17 mouse cellular contexts compared by ENCODE assay signal in genomic region chr2:60117867-60118266, GRCm38 (mm10).
DNase-seq lines count a peak whose midpoint lies in the region; ATAC-seq and TF ChIP-seq lines count a peak whose summit lies in the region.
"Had no signal": no experiment of that assay in that cellular context is flagged by ENCODE, and none has a peak within 500 bp of the region (broad histone marks: within the 10 kb centered on the region; RNA-seq: fewer than 3 reads in every experiment).

No protein-coding gene starts in this region.

- H3K27ac ChIP-seq in forebrain, embryonic 12.5 days, result 0 out of 2 replicates have a peak overlapping the region, but pooled peaks have one; percentile 25
- no peak overlapping the region for H3K27ac ChIP-seq in forebrain, embryonic 15.5 days (replicated peaks)
- H3K27ac ChIP-seq in heart, embryonic 14.5 days (replicated peaks in 1 of 2; ENCODE audit: control insufficient read depth in 1 of 2, insufficient read depth in 1 of 2, low read depth in 2 of 2, low read length in 2 of 2), result no peak overlapping the region
- H3K27ac ChIP-seq in midbrain, embryonic 12.5 days (replicated peaks), result 0 out of 2 replicates have a peak overlapping the region, but pooled peaks have one; percentile 17
- no peak overlapping the region for H3K27ac ChIP-seq in midbrain, postnatal 0 days (ENCODE audit: low read depth, low read length)
- H3K27ac ChIP-seq in hindbrain, postnatal 0 days, result no peak overlapping the region
- H3K27ac ChIP-seq: intestine, embryonic 15.5 days; neural tube, embryonic 12.5 days had no signal

- ATAC-seq in forebrain, embryonic 12.5 days (ENCODE audit: low FRiP score), result no peak
- no peak for ATAC-seq in forebrain, embryonic 15.5 days (replicated peaks)
- ATAC-seq in heart, embryonic 14.5 days (ENCODE audit: insufficient number of reproducible peaks, insufficient read depth, low FRiP score, low read depth), result no peak
- ATAC-seq in midbrain, embryonic 12.5 days (ENCODE audit: low FRiP score, low read depth), result no peak
- ATAC-seq in midbrain, postnatal 0 days (ENCODE audit: low FRiP score), result no peak
- ATAC-seq in hindbrain, postnatal 0 days, result 0 out of 2 replicates have a peak, but pooled peaks have one; percentile 31
- ATAC-seq in monocyte, adult 5-6 weeks (replicated peaks; ENCODE audit: insufficient number of reproducible peaks, low FRiP score, low TSS enrichment, poor library complexity, severe bottlenecking), result no peak
- ATAC-seq: forebrain, embryonic 13.5 days; intestine, embryonic 15.5 days had no signal

- H3K4me2 ChIP-seq in forebrain, embryonic 12.5 days, result no peak overlapping the region
- H3K4me2 ChIP-seq in forebrain, embryonic 15.5 days (replicated peaks), result no peak overlapping the region
- H3K4me2 ChIP-seq in heart, embryonic 14.5 days (ENCODE audit: low read length), result peak overlapping the region; percentile 26; the same call in 1 of the 2 replicates
- H3K4me2 ChIP-seq in midbrain, embryonic 12.5 days (replicated peaks), result no peak overlapping the region
- no peak overlapping the region for H3K4me2 ChIP-seq in midbrain, postnatal 0 days (ENCODE audit: low read depth, low read length, poor library complexity, severe bottlenecking)
- no peak overlapping the region for H3K4me2 ChIP-seq in hindbrain, postnatal 0 days (ENCODE audit: low read depth, low read length)
- H3K4me2 ChIP-seq: intestine, embryonic 15.5 days had no signal

- no peak for DNase-seq in heart, postnatal 25 days (ENCODE audit: low spot score)
- no peak for DNase-seq in midbrain, postnatal 0 days (ENCODE audit: low spot score)
- no peak for DNase-seq in hindbrain, postnatal 0 days (ENCODE audit: low spot score)
- DNase-seq: cerebellum, adult 11-12 months; gastrocnemius, postnatal 10 days; liver; lung, adult 18-20 months; lung, postnatal 36 days; thymus, adult 18-20 months had no signal

- H3K27me3 ChIP-seq in forebrain, embryonic 12.5 days, result no peaks in the 10 kb centered on the region
- no peaks in the 10 kb centered on the region for H3K27me3 ChIP-seq in forebrain, embryonic 15.5 days
- H3K27me3 ChIP-seq in heart, embryonic 14.5 days (ENCODE audit: control insufficient read depth, insufficient read depth, low read length), result no peaks in the 10 kb centered on the region
- H3K27me3 ChIP-seq in midbrain, embryonic 12.5 days, result no peaks in the 10 kb centered on the region
- H3K27me3 ChIP-seq in midbrain, postnatal 0 days (ENCODE audit: insufficient read depth, low read length), result no peaks in the 10 kb centered on the region
- H3K27me3 ChIP-seq in hindbrain, postnatal 0 days (ENCODE audit: insufficient read depth, low read length), result no peaks in the 10 kb centered on the region
- H3K27me3 ChIP-seq: forebrain, embryonic 13.5 days; intestine, embryonic 15.5 days; neural tube, embryonic 12.5 days had no signal

- no peak overlapping the region for H3K9ac ChIP-seq in forebrain, embryonic 12.5 days
- no peak overlapping the region for H3K9ac ChIP-seq in forebrain, embryonic 15.5 days (replicated peaks)
- no peak overlapping the region for H3K9ac ChIP-seq in heart, embryonic 14.5 days (ENCODE audit: low read length)
- no peak overlapping the region for H3K9ac ChIP-seq in midbrain, embryonic 12.5 days (replicated peaks)
- H3K9ac ChIP-seq in midbrain, postnatal 0 days (replicated peaks; ENCODE audit: low read length, poor library complexity, severe bottlenecking), result no peak overlapping the region
- H3K9ac ChIP-seq in hindbrain, postnatal 0 days (replicated peaks; ENCODE audit: low read length), result no peak overlapping the region
- H3K9ac ChIP-seq: forebrain, embryonic 13.5 days; intestine, embryonic 15.5 days; neural tube, embryonic 12.5 days had no signal

- intact Hi-C loops in heart, postnatal 25 days (cut with DNase I), result no loop called here

- peaks cover 63% of the 10 kb centered on the region for H3K4me1 ChIP-seq in forebrain, embryonic 12.5 days
- peaks cover 58% of the 10 kb centered on the region for H3K4me1 ChIP-seq in forebrain, embryonic 15.5 days
- peaks cover 8 to 46% of the 10 kb centered on the region in 2 experiments; a peak in 3 of 4 replicates for H3K4me1 ChIP-seq in heart, embryonic 14.5 days (ENCODE audit: control insufficient read depth in 2 of 2, insufficient read depth in 2 of 2, low read length in 2 of 2)
- peaks cover 58% of the 10 kb centered on the region for H3K4me1 ChIP-seq in midbrain, embryonic 12.5 days
- H3K4me1 ChIP-seq in midbrain, postnatal 0 days (ENCODE audit: insufficient read depth, low read length), result peaks cover 8% of the 10 kb centered on the region; the same call in 1 of the 2 replicates
- peaks cover 14% of the 10 kb centered on the region; the same call in 1 of the 2 replicates for H3K4me1 ChIP-seq in hindbrain, postnatal 0 days (ENCODE audit: insufficient read depth, low read length)

- WGBS in forebrain, embryonic 12.5 days, result 71% methylated on average over 9 of the region's 9 CpGs
- 56% methylated on average over 9 of the region's 9 CpGs for WGBS in forebrain, embryonic 15.5 days
- 51% methylated on average over 9 of the region's 9 CpGs for WGBS in heart, embryonic 14.5 days
- 70% methylated on average over 9 of the region's 9 CpGs for WGBS in midbrain, embryonic 12.5 days
- WGBS in midbrain, postnatal 0 days, result 68% methylated on average over 9 of the region's 9 CpGs
- WGBS in hindbrain, postnatal 0 days, result 63% methylated on average over 9 of the region's 9 CpGs

- H3K36me3 ChIP-seq in forebrain, embryonic 12.5 days (replicated peaks), result 0 out of 2 replicates have a peak, but pooled peaks cover 4% of the 10 kb centered on the region
- H3K36me3 ChIP-seq in forebrain, embryonic 15.5 days, result no peaks in the 10 kb centered on the region
- H3K36me3 ChIP-seq in heart, embryonic 14.5 days (ENCODE audit: control insufficient read depth, insufficient read depth, low read length), result no peaks in the 10 kb centered on the region
- no peaks in the 10 kb centered on the region for H3K36me3 ChIP-seq in midbrain, embryonic 12.5 days
- H3K36me3 ChIP-seq in midbrain, postnatal 0 days (ENCODE audit: insufficient read depth, low read length), result no peaks in the 10 kb centered on the region
- H3K36me3 ChIP-seq in hindbrain, postnatal 0 days (ENCODE audit: insufficient read depth, low read length), result no peaks in the 10 kb centered on the region
- H3K36me3 ChIP-seq: intestine, embryonic 15.5 days; neural tube, embryonic 12.5 days had no signal

- no peak for TF ChIP-seq CTCF in midbrain, postnatal 0 days (IDR thresholded peaks at IDR 0.05)
- TF ChIP-seq CTCF in hindbrain, postnatal 0 days (IDR thresholded peaks at IDR 0.05; ENCODE audit: low read depth), result no peak

- H3K4me3 ChIP-seq in forebrain, embryonic 12.5 days (replicated peaks), result no peak overlapping the region
- H3K4me3 ChIP-seq in forebrain, embryonic 15.5 days, result no peak overlapping the region
- no peak overlapping the region for H3K4me3 ChIP-seq in heart, embryonic 14.5 days (ENCODE audit: control insufficient read depth in 1 of 2, insufficient read depth in 1 of 2, low read depth in 1 of 2, low read length in 2 of 2)
- H3K4me3 ChIP-seq in midbrain, embryonic 12.5 days, result no peak overlapping the region
- H3K4me3 ChIP-seq in midbrain, postnatal 0 days (ENCODE audit: low read depth, low read length), result no peak overlapping the region
- H3K4me3 ChIP-seq in hindbrain, postnatal 0 days (ENCODE audit: low read length), result no peak overlapping the region
- H3K4me3 ChIP-seq: intestine, embryonic 15.5 days; neural tube, embryonic 12.5 days had no signal

- no peaks in the 10 kb centered on the region for H3K9me3 ChIP-seq in forebrain, embryonic 12.5 days
- H3K9me3 ChIP-seq in forebrain, embryonic 15.5 days, result no peaks in the 10 kb centered on the region
- H3K9me3 ChIP-seq in heart, embryonic 14.5 days (ENCODE audit: control insufficient read depth, low read length), result no peaks in the 10 kb centered on the region
- no peaks in the 10 kb centered on the region for H3K9me3 ChIP-seq in midbrain, embryonic 12.5 days
- no peaks in the 10 kb centered on the region for H3K9me3 ChIP-seq in midbrain, postnatal 0 days (ENCODE audit: low read length)
- H3K9me3 ChIP-seq in hindbrain, postnatal 0 days (ENCODE audit: low read length), result no peaks in the 10 kb centered on the region
- H3K9me3 ChIP-seq: forebrain, embryonic 13.5 days; intestine, embryonic 15.5 days; neural tube, embryonic 12.5 days had no signal

Comparison
In these comparisons a context has a peak if more than half of its experiments do, and no peak if none do; other contexts are left out.
1. H3K27ac ChIP-seq: peak in forebrain, embryonic 12.5 days (single experiment) and midbrain, embryonic 12.5 days (single experiment); none in forebrain, embryonic 15.5 days (single experiment), heart, embryonic 14.5 days (0 of 2), midbrain, postnatal 0 days (single experiment) and hindbrain, postnatal 0 days (single experiment).